In the genomic region with DNA sequence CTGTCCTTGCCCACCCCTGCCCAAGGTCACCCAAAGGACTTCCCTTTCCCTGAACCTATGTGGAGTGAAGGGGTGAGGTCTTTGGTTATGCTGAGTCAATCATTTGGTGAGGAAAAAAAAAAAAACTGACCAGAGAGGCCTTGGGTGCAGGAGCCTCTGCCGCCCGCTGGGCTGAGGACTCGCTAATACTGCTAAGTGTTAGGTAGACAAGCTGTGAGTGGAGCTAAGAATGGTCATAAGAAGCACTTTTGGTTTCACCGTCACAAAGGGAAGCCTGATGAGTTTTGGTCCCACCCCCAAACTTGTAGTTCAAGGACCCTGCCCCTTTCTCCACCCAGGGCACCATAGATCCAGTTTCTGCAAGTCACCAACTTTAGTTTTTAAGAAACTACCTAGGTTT, we compare ENCODE assay signal across 23 mouse cellular contexts. TPM values are rescaled to one million over a fixed set of nuclear protein-coding genes. Genes with fewer than 3 reads are reported as not detected.
DNase-seq lines count a peak whose midpoint lies in the region; ATAC-seq lines count a peak whose summit lies in the region.
"Had no signal": no experiment of that assay in that cellular context is flagged by ENCODE, and none has a peak within 500 bp of the region (broad histone marks: within the 10 kb centered on the region; RNA-seq: fewer than 3 reads in every experiment).

No protein-coding gene starts in this region.

- no peak overlapping the region for H3K4me3 ChIP-seq in heart, embryonic 10.5 days
- H3K4me3 ChIP-seq in heart, embryonic 14.5 days (ENCODE audit: control insufficient read depth in 1 of 2, insufficient read depth in 1 of 2, low read depth in 1 of 2, low read length in 2 of 2): no peak overlapping the region
- H3K4me3 ChIP-seq in lung, embryonic 16.5 days (ENCODE audit: low read length): no peak overlapping the region
- H3K4me3 ChIP-seq: embryonic facial prominence, embryonic 13.5 days; forebrain, embryonic 12.5 days; hindbrain, embryonic 10.5 days; kidney, embryonic 15.5 days had no signal

- H3K27me3 ChIP-seq in heart, embryonic 10.5 days (ENCODE audit: insufficient read depth, poor library complexity, severe bottlenecking): no peaks in the 10 kb centered on the region
- no peaks in the 10 kb centered on the region for H3K27me3 ChIP-seq in heart, embryonic 14.5 days (ENCODE audit: control insufficient read depth, insufficient read depth, low read length)
- no peaks in the 10 kb centered on the region for H3K27me3 ChIP-seq in lung, embryonic 16.5 days (ENCODE audit: control insufficient read depth, insufficient read depth, low read depth, low read length)
- H3K27me3 ChIP-seq: embryonic facial prominence, embryonic 13.5 days; forebrain, embryonic 12.5 days; kidney, embryonic 15.5 days had no signal

- peaks cover 36% of the 10 kb centered on the region for H3K36me3 ChIP-seq in heart, embryonic 10.5 days
- peaks cover 41% of the 10 kb centered on the region for H3K36me3 ChIP-seq in heart, embryonic 14.5 days (ENCODE audit: control insufficient read depth, insufficient read depth, low read length)
- peaks cover 11% of the 10 kb centered on the region for H3K36me3 ChIP-seq in lung, embryonic 16.5 days (ENCODE audit: control insufficient read depth, insufficient read depth, low read length)
- H3K36me3 ChIP-seq: G1E had no signal

- ATAC-seq in heart, embryonic 14.5 days (ENCODE audit: insufficient number of reproducible peaks, insufficient read depth, low FRiP score, low read depth): no peak
- peak; percentile 49; the same call in 1 of the 2 replicates for ATAC-seq in lung, embryonic 16.5 days (ENCODE audit: low read depth)
- ATAC-seq in inflammation-experienced regulatory T-cells, adult 6 months: no peak
- ATAC-seq: activated CD4-positive, CD25-positive, alpha-beta regulatory T cell, adult 4 months; forebrain, embryonic 16.5 days; intestine, embryonic 16.5 days had no signal

- no peak overlapping the region for H3K4me2 ChIP-seq in heart, embryonic 14.5 days (ENCODE audit: low read length)
- no peak overlapping the region for H3K4me2 ChIP-seq in lung, embryonic 16.5 days (ENCODE audit: low read depth, low read length)
- H3K4me2 ChIP-seq: embryonic facial prominence, embryonic 13.5 days; forebrain, embryonic 12.5 days; hindbrain, embryonic 14.5 days; kidney, embryonic 15.5 days had no signal

- H3K4me1 ChIP-seq in heart, embryonic 10.5 days: peaks cover 49% of the 10 kb centered on the region
- H3K4me1 ChIP-seq in heart, embryonic 14.5 days (ENCODE audit: control insufficient read depth in 2 of 2, insufficient read depth in 2 of 2, low read length in 2 of 2): peaks cover 13 to 43% of the 10 kb centered on the region in 2 experiments
- peaks cover 7% of the 10 kb centered on the region for H3K4me1 ChIP-seq in lung, embryonic 16.5 days (replicated peaks; ENCODE audit: control insufficient read depth, insufficient read depth, low read length)
- H3K4me1 ChIP-seq: embryonic facial prominence, embryonic 13.5 days; forebrain, embryonic 12.5 days had no signal

- no peak overlapping the region; the same call in 1 of the 2 replicates for H3K9ac ChIP-seq in heart, embryonic 14.5 days (ENCODE audit: low read length)
- H3K9ac ChIP-seq in lung, embryonic 16.5 days (ENCODE audit: low read length): no peak overlapping the region
- H3K9ac ChIP-seq: embryonic facial prominence, embryonic 13.5 days; forebrain, embryonic 12.5 days; hindbrain, embryonic 14.5 days; kidney, embryonic 15.5 days had no signal

- peak overlapping the region; percentile 72 for H3K27ac ChIP-seq in heart, embryonic 10.5 days
- peak overlapping the region; percentile 8 to 64; a peak in 2 of 4 replicates for H3K27ac ChIP-seq in heart, embryonic 14.5 days (replicated peaks in 1 of 2; ENCODE audit: control insufficient read depth in 1 of 2, insufficient read depth in 1 of 2, low read depth in 2 of 2, low read length in 2 of 2)
- H3K27ac ChIP-seq in lung, embryonic 16.5 days (ENCODE audit: low read length): no peak overlapping the region
- H3K27ac ChIP-seq: embryonic facial prominence, embryonic 13.5 days; forebrain, embryonic 12.5 days; hindbrain, embryonic 10.5 days; hindbrain, embryonic 14.5 days; kidney, embryonic 15.5 days had no signal

- 56% methylated on average over 4 of the region's 4 CpGs for WGBS in heart, embryonic 10.5 days
- 66% methylated on average over 4 of the region's 4 CpGs for WGBS in heart, embryonic 14.5 days
- 62% methylated on average over 4 of the region's 4 CpGs for WGBS in lung, embryonic 16.5 days

- no peaks in the 10 kb centered on the region for H3K9me3 ChIP-seq in heart, embryonic 10.5 days
- H3K9me3 ChIP-seq in heart, embryonic 14.5 days (ENCODE audit: control insufficient read depth, low read length): no peaks in the 10 kb centered on the region
- no peaks in the 10 kb centered on the region for H3K9me3 ChIP-seq in lung, embryonic 16.5 days (ENCODE audit: control insufficient read depth, low read length)
- H3K9me3 ChIP-seq: embryonic facial prominence, embryonic 13.5 days; forebrain, embryonic 12.5 days; G1E; hindbrain, embryonic 10.5 days; kidney, embryonic 15.5 days had no signal

- DNase-seq in heart, embryonic 10.5 days (ENCODE audit: low spot score): no peak
- DNase-seq in heart, adult 9 months (ENCODE audit: low spot score in 2 of 2): no peak
- no peak for DNase-seq in heart, postnatal 4 days
- no peak for DNase-seq in lung, adult 18-20 months
- peak; percentile 23 for DNase-seq in Muller cell, postnatal 12 days (ENCODE audit: inconsistent ontology term)
- DNase-seq: adrenal gland, postnatal 25 days; cerebellum, adult 18-20 months; cerebellum, adult 9-11 months; cerebellum, postnatal 36 days; gastrocnemius, postnatal 10 days; kidney, adult 2 months had no signal

RNA-seq across cellular contexts. Expression of a gene that starts 55.4 kb away (rescaled TPM):
- 13.0 and 21.5 TPM in 2 replicates for polyA plus RNA-seq in heart, embryonic 10.5 days (2016; fragmentation: Nextera tagmentation; extraction: Ambion mirVana)
- 22.8 and 23.5 TPM in 2 replicates for polyA plus RNA-seq in heart, embryonic 14.5 days (2014; fragmentation: Nextera tagmentation; extraction: Ambion mirVana)
- total RNA-seq in heart, postnatal 4 days (2021): 10 to 100 TPM; 18.9 to 22.7 TPM
- 11.4 and 11.8 TPM in 2 replicates for polyA plus RNA-seq in lung, embryonic 16.5 days (2015; fragmentation: Nextera tagmentation; extraction: Ambion mirVana)
- polyA plus RNA-seq in inflammation-experienced regulatory T-cells, adult 6 months (2017; shearing (Covaris generic)): 1 to 10 TPM; 3.7 to 8.9 (median 5.8) TPM
